Mouse (Mus musculus) heart, adult 2 months (tissue): Measurements from ENCODE around the gene Mtg2.

ENCODE experiments used
- CTCF ChIP-seq: fragments of 200-600 bp; IDR thresholded peaks from 2 replicates; pipeline ENCODE4 v1.8.1; 2022; ENCODE audit warnings: antibody characterized with exemption, mild to moderate bottlenecking, moderate library complexity
- EP300 ChIP-seq: fragments of 200-500 bp; IDR thresholded peaks from 2 replicates; pipeline ENCODE4 v1.6.1; 2011; ENCODE audit warnings: low read depth, low read length, control low read depth; ENCODE audit not compliant: insufficient read depth
- POLR2A ChIP-seq: fragments of 200-500 bp; IDR thresholded peaks from 2 replicates; pipeline ENCODE4 v1.6.1; 2011; ENCODE audit warnings: mild to moderate bottlenecking, low read depth, low read length, control low read depth; ENCODE audit not compliant: insufficient read depth

DNA sequence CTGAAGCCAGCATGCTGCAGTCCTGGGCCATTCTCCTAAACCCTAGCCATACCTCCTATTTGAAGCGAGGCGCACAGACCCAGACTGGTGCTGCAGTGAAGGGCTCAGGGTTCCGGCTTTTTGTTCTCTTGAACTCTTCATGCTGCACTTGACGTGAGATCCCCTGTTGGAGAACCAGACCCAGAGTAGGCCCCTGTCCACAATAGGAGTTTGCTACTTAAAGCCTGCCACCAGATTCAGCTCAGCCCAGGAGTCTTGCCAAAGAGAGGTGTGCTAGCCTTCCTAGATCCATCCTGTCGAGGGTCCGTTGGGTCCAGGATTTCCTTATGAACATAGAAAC, 44.6 kb upstream of the Mtg2 start:
- TF ChIP-seq CTCF (no peak), POLR2A (no peak), EP300 (no peak)
